Mouse (Mus musculus): Measurements from ENCODE around the gene Hecw1. TPM values are rescaled to one million over a fixed set of nuclear protein-coding genes. Genes with fewer than 3 reads are reported as not detected.
A peak's percentile ranks its signal among the peaks of the same experiment; 100 is the strongest.

The Hecw1 gene
- polyA plus RNA-seq (2014; fragmentation: Nextera tagmentation; extraction: Ambion mirVana) = 0.20 and 0.24 TPM in 2 replicates

- no peak within 1 kb of the TSS for H3K27ac ChIP-seq (replicated peaks; ENCODE audit: low read depth, low read length)
- peak within 1 kb of the TSS; percentile 43; the same call in 1 of the 2 replicates for H3K9ac ChIP-seq (ENCODE audit: low read length)
Measured at GRCm38 (mm10) chr13:14522906-14523269, at the start of gene Hecw1. TSS of gene Hecw1 (minus strand) at chr13:14523228.

GRCm38 (mm10) chr13:14561336-14561735 lies 38.3 kb upstream of the Hecw1 start:
- Histone ChIP-seq H3K9ac (ENCODE audit: low read length) (no peak overlapping the region), H3K4me1 (ENCODE audit: control insufficient read depth, insufficient read depth, low read length) (no peaks in the 10 kb centered on the region), H3K36me3 (ENCODE audit: control insufficient read depth, insufficient read depth, low read length) (no peaks in the 10 kb centered on the region), H3K4me3 (ENCODE audit: low read depth, low read length) (no peak overlapping the region), H3K27me3 (ENCODE audit: control insufficient read depth, insufficient read depth, low read length) (no peaks in the 10 kb centered on the region), H3K4me2 (ENCODE audit: low read depth, severe bottlenecking) (no peak overlapping the region), H3K9me3 (ENCODE audit: control insufficient read depth, low read length) (no peaks in the 10 kb centered on the region), H3K27ac (replicated peaks; ENCODE audit: low read depth, low read length) (no peak overlapping the region)
- WGBS = 90% methylated on average over 1 of the region's 1 CpGs
- no peak for DNase-seq (ENCODE audit: low spot score)
- ATAC-seq (ENCODE audit: insufficient number of reproducible peaks, low FRiP score, low TSS enrichment, low read depth) = no peak

More at GRCm38 (mm10) chr13:14522906-14523269, at the start of gene Hecw1:
- peak; percentile 77 for ATAC-seq (ENCODE audit: insufficient number of reproducible peaks, low FRiP score, low TSS enrichment, low read depth)
- Histone ChIP-seq H3K4me3 (ENCODE audit: low read depth, low read length) (peak within 1 kb of the TSS; percentile 48), H3K4me2 (ENCODE audit: low read depth, severe bottlenecking) (peak within 1 kb of the TSS; percentile 87), H3K36me3 (ENCODE audit: control insufficient read depth, insufficient read depth, low read length) (no peaks in the 10 kb centered on the region), H3K4me1 (ENCODE audit: control insufficient read depth, insufficient read depth, low read length) (no peaks in the 10 kb centered on the region), H3K27me3 (ENCODE audit: control insufficient read depth, insufficient read depth, low read length) (peaks cover 29% of the 10 kb centered on the region), H3K9me3 (ENCODE audit: control insufficient read depth, low read length) (no peaks in the 10 kb centered on the region)
- WGBS = 1% methylated on average over 15 of the region's 15 CpGs
- DNase-seq (ENCODE audit: low spot score) = no peak

DNA sequence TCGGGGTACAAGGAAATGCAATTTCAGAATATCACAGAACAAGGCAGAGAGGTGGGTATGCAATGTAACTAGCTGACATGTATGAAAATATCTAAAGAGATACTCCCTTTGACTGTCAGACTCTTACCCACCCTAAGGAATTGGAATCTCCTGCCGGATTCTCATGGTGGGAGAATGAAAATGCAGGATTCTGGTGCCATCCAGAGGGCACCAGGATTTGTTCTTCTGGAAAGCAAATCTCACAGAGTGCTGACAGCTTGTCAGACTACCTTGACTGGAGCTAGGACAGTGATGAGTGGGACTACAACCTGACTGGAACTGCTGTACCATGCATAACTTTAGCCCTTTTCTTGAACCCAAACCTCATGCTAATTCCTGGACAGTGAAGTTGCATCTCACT lies 29.6 kb upstream of the Hecw1 start:
- ATAC-seq (ENCODE audit: insufficient number of reproducible peaks, low FRiP score, low TSS enrichment, low read depth) = no peak
- no peaks in the 10 kb centered on the region for H3K27me3 ChIP-seq (ENCODE audit: control insufficient read depth, insufficient read depth, low read length)
- no peak overlapping the region for H3K4me2 ChIP-seq (ENCODE audit: low read depth, severe bottlenecking)
- no peaks in the 10 kb centered on the region for H3K4me1 ChIP-seq (ENCODE audit: control insufficient read depth, insufficient read depth, low read length)
- H3K9ac ChIP-seq (ENCODE audit: low read length) = no peak overlapping the region
- H3K36me3 ChIP-seq (ENCODE audit: control insufficient read depth, insufficient read depth, low read length) = no peaks in the 10 kb centered on the region
- H3K4me3 ChIP-seq (ENCODE audit: low read depth, low read length) = no peak overlapping the region
- DNase-seq (ENCODE audit: low spot score) = no peak
- H3K27ac ChIP-seq (replicated peaks; ENCODE audit: low read depth, low read length) = no peak overlapping the region
- no peaks in the 10 kb centered on the region for H3K9me3 ChIP-seq (ENCODE audit: control insufficient read depth, low read length)
- 78% methylated on average over 2 of the region's 2 CpGs for WGBS

GRCm38 (mm10) chr13:14542860-14543259 lies 19.8 kb upstream of the Hecw1 start:
- no peak for DNase-seq (ENCODE audit: low spot score)
- Histone ChIP-seq H3K27ac (replicated peaks; ENCODE audit: low read depth, low read length) (no peak overlapping the region), H3K27me3 (ENCODE audit: control insufficient read depth, insufficient read depth, low read length) (no peaks in the 10 kb centered on the region), H3K9me3 (ENCODE audit: control insufficient read depth, low read length) (no peaks in the 10 kb centered on the region), H3K4me2 (ENCODE audit: low read depth, severe bottlenecking) (no peak overlapping the region), H3K4me3 (ENCODE audit: low read depth, low read length) (no peak overlapping the region), H3K36me3 (ENCODE audit: control insufficient read depth, insufficient read depth, low read length) (no peaks in the 10 kb centered on the region), H3K9ac (ENCODE audit: low read length) (no peak overlapping the region), H3K4me1 (ENCODE audit: control insufficient read depth, insufficient read depth, low read length) (no peaks in the 10 kb centered on the region)
- ATAC-seq (ENCODE audit: insufficient number of reproducible peaks, low FRiP score, low TSS enrichment, low read depth) = no peak
- 85% methylated on average over 5 of the region's 5 CpGs for WGBS

- Histone ChIP-seq H3K9ac (ENCODE audit: low read length) (peak overlapping the region; percentile 43; the same call in 1 of the 2 replicates), H3K36me3 (ENCODE audit: control insufficient read depth, insufficient read depth, low read length) (no peaks in the 10 kb centered on the region), H3K4me3 (ENCODE audit: low read depth, low read length) (peak overlapping the region; percentile 48), H3K9me3 (ENCODE audit: control insufficient read depth, low read length) (no peaks in the 10 kb centered on the region), H3K27ac (replicated peaks; ENCODE audit: low read depth, low read length) (no peak overlapping the region), H3K27me3 (ENCODE audit: control insufficient read depth, insufficient read depth, low read length) (peaks cover 29% of the 10 kb centered on the region), H3K4me1 (ENCODE audit: control insufficient read depth, insufficient read depth, low read length) (no peaks in the 10 kb centered on the region), H3K4me2 (ENCODE audit: low read depth, severe bottlenecking) (peak overlapping the region; percentile 87)
- WGBS = 3% methylated on average over 38 of the region's 38 CpGs
- ATAC-seq (ENCODE audit: insufficient number of reproducible peaks, low FRiP score, low TSS enrichment, low read depth) (peak; percentile 81), DNase-seq (ENCODE audit: low spot score) (peak; percentile 47)
Measured at GRCm38 (mm10) chr13:14522128-14522905, 711 bp downstream of the Hecw1 start.

DNA sequence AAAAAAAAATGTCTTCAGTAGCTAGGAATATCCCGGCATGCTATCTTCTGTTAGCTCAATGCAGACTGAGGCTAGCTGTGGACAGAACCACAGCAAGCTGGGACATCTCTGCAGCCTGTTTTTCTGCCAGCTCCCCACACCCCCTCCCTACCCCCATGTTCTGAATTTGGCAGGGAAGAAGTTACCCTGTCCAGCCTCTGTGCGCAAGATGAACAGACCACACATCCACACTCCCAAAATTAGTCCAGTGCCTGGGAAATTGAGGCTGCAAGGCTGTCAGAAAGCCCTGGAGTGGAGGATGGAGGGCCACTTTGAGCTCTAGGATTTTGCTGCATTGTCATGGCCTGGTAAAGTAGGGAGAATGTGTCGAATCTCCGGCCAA lies 1.3 kb downstream of the Hecw1 start:
- Histone ChIP-seq H3K27me3 (ENCODE audit: control insufficient read depth, insufficient read depth, low read length) (peaks cover 29% of the 10 kb centered on the region), H3K27ac (replicated peaks; ENCODE audit: low read depth, low read length) (no peak overlapping the region), H3K4me3 (ENCODE audit: low read depth, low read length) (no peak overlapping the region), H3K4me2 (ENCODE audit: low read depth, severe bottlenecking) (peak overlapping the region; percentile 87; the same call in 1 of the 2 replicates), H3K9ac (ENCODE audit: low read length) (no peak overlapping the region), H3K4me1 (ENCODE audit: control insufficient read depth, insufficient read depth, low read length) (no peaks in the 10 kb centered on the region), H3K9me3 (ENCODE audit: control insufficient read depth, low read length) (no peaks in the 10 kb centered on the region), H3K36me3 (ENCODE audit: control insufficient read depth, insufficient read depth, low read length) (no peaks in the 10 kb centered on the region)
- DNase-seq (ENCODE audit: low spot score) (no peak), ATAC-seq (ENCODE audit: insufficient number of reproducible peaks, low FRiP score, low TSS enrichment, low read depth) (no peak)
- WGBS = 29% methylated on average over 4 of the region's 4 CpGs

DNA sequence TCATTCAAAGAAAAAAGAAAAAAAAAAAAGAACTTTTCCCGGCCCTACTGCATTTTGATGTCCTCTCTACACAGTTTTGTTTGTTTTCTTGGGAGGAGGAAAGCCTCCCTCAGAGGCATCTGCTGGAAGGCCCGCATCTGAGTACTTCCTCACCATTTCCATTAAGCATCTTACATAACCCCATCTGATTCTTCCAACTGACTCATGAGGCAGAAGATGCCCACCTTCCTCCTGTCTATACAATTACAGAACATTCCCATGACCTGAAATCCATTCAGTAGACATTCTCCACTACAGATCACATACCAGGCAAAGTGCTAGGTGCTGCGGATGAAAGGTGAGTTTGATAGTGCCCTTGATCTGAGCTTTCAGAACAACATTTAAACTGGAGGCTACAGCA lies 3.4 kb downstream of the Hecw1 start:
- Histone ChIP-seq H3K27ac (replicated peaks; ENCODE audit: low read depth, low read length) (no peak overlapping the region), H3K36me3 (ENCODE audit: control insufficient read depth, insufficient read depth, low read length) (no peaks in the 10 kb centered on the region), H3K9ac (ENCODE audit: low read length) (no peak overlapping the region), H3K4me2 (ENCODE audit: low read depth, severe bottlenecking) (no peak overlapping the region), H3K4me3 (ENCODE audit: low read depth, low read length) (no peak overlapping the region), H3K27me3 (ENCODE audit: control insufficient read depth, insufficient read depth, low read length) (peaks cover 29% of the 10 kb centered on the region), H3K9me3 (ENCODE audit: control insufficient read depth, low read length) (no peaks in the 10 kb centered on the region), H3K4me1 (ENCODE audit: control insufficient read depth, insufficient read depth, low read length) (no peaks in the 10 kb centered on the region)
- ATAC-seq (ENCODE audit: insufficient number of reproducible peaks, low FRiP score, low TSS enrichment, low read depth) (no peak), DNase-seq (ENCODE audit: low spot score) (no peak)
- WGBS = 88% methylated on average over 3 of the region's 3 CpGs

GRCm38 (mm10) chr13:14517478-14517877 lies 5.5 kb downstream of the Hecw1 start:
- Histone ChIP-seq H3K36me3 (ENCODE audit: control insufficient read depth, insufficient read depth, low read length) (no peaks in the 10 kb centered on the region), H3K4me2 (ENCODE audit: low read depth, severe bottlenecking) (no peak overlapping the region), H3K27ac (replicated peaks; ENCODE audit: low read depth, low read length) (no peak overlapping the region), H3K4me3 (ENCODE audit: low read depth, low read length) (no peak overlapping the region), H3K4me1 (ENCODE audit: control insufficient read depth, insufficient read depth, low read length) (no peaks in the 10 kb centered on the region), H3K9me3 (ENCODE audit: control insufficient read depth, low read length) (no peaks in the 10 kb centered on the region), H3K27me3 (ENCODE audit: control insufficient read depth, insufficient read depth, low read length) (peaks cover 15% of the 10 kb centered on the region), H3K9ac (ENCODE audit: low read length) (no peak overlapping the region)
- ATAC-seq (ENCODE audit: insufficient number of reproducible peaks, low FRiP score, low TSS enrichment, low read depth) (no peak), DNase-seq (ENCODE audit: low spot score) (no peak)
- 93% methylated on average over 3 of the region's 3 CpGs for WGBS
